Mouse (Mus musculus) cerebellum, adult 9-10 months (tissue): ENCODE results near the gene Ina.
A peak's percentile ranks its signal among the peaks of the same experiment; 100 is the strongest.

Experiments
- DNase-seq: peaks from one replicate; pipeline ENCODE4 v3.0.0; 2022

Gene Ina

DNA sequence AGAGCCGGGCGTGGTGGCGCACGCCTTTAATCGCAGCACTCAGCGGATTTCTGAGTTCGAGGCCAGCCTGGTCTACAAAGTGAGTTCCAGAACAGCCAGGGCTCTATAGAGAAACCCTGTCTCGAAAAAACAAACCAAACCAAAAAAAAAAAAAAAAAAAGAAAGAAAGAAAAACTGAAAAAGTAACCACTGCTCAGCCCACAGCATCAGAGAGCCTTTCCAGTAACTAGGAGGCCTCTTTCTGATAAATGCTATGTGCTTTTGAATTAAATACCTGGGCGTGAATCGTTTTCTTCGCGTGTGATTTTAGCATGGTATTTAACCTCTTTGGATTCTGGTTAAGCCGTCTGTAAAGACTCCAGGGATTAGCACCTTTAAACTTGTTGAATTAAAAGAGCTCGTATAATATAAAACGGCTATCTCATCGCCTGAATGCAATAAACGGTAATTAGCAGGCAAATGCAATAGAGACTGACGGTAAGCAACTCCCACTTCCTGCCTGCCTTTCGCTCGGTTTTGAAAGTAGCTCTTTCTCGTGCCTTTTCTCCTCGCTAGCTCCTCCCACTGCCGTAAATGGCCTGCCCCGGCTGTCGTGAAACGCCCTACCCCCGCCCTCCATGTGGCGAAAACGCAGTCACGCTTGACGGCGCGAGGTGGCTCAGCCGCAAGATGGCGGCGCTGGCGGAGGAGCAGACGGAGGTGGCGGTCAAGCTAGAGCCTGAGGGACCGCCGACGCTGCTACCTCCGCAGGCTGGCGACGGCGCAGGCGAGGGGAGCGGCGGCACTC is 52.8 kb downstream of the Ina start, which contains the start of gene Taf5:
Gene Taf5, plus strand, starts transcription at position 651 of the 787 bp plus-strand sequence.
- DNase-seq = peak; percentile 96

- peak; percentile 71 for DNase-seq
Observed at GRCm38 (mm10) chr19:47067924-47068611, 53.6 kb downstream of the Ina start.
